Mouse (Mus musculus): ENCODE data around the gene Kif18b.

Gene Kif18b

DNA sequence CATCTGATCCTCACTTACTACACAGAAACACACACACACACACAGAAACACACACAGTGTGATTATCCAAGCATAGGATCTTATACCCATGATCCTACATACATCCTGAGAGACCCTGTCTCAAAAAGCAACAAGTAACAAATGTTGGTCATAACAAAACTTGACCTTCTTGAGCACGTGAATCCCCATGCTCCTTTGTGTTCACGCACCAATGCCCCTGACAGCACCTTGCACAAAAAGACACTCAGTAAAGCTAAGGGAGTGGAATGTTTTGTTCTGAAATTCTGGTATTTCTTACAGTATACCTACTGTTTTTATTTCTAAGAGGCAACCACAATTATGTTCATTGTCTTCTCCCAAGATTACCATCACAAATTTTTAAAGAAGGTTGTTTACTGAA is 45.4 kb downstream of the Kif18b start:
- DNase-seq: no peak

DNA sequence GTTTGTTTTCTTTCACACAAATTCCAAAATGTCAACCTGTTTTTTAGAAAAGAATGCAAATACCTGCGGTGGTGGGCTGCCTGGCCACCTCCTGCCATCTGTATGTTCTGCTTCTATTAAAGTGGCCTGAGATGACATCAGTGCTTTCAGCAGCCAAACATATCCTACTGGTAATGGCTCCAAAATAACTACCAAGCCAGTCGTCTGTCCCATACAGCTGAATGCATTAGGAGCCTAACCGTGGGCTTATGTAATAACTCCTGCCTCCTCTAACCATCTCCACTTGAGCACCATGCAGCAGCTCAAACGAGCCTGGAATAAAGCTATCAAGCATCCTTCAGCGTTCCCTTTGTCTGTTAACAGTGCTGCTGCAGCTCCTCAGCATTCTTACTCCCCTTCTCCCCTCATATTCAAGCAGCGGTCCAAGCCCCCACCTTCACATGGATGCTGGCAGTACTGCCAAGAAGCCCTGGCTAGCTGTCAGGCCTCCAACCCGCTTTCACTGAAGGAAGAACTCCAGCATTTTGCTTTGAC is 50.1 kb downstream of the Kif18b start:
- peak; percentile 82 to 87 for DNase-seq

DNA sequence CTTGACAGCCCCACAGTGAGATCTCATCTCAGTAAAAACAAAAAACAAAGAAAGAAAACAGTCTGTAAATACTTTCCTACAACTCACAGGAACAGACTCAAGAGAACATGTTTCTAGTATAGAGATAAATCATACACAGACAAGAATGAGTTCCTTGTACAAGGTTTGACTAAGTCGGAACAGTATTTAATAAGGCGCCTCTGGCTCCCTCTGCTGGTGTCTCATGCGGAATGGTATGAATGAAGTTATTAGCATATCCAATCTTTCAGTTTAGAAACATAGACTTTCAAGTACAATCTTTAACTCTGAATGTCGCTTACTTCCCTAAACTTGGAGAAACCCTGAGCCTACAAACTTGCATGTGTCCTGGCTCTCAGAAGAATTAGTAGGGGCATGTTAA is 60.7 kb downstream of the Kif18b start:
- peak; percentile 70 to 86 for DNase-seq

DNA sequence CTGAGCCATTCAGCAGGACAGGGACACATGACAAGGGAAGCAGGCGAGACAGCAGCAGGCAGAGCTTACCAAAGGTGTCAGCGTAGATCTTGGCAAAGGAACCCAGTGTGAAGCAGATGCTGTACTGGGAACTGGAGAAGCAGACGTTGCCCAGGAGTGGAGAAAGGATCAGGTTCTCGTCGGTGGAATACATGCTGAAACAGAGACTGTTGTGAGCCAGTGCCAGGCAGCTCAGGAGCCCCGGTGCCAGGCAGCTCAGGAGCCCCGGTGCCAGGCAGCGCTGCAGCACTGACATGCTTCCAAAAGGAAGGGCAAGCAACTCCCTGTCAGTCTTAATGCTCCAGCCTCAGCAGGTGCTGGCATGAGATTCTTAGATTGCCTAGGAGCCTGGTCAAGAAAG is 65.0 kb downstream of the Kif18b start:
- DNase-seq: peak; percentile 67

DNA sequence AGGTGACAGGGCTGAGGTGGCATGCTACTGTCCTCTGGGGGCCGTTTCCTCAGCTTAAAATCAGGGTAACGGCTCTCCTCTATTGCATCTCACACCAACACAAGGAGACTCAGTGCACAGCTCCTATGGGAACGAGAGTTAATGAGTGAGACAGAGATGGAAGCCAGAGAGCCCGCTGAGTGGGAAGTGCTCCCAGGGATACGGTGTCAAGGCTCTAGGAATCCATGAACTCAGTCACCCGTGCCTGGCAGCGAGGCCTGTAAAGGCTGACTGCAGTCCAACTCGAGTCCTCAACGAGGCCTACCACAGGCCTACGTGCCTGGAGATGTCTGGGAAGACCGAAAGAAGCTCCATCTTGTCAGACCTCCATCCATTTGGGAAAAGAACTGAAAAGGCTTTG is 66.0 kb downstream of the Kif18b start:
- DNase-seq: peak; percentile 51 to 60

DNA sequence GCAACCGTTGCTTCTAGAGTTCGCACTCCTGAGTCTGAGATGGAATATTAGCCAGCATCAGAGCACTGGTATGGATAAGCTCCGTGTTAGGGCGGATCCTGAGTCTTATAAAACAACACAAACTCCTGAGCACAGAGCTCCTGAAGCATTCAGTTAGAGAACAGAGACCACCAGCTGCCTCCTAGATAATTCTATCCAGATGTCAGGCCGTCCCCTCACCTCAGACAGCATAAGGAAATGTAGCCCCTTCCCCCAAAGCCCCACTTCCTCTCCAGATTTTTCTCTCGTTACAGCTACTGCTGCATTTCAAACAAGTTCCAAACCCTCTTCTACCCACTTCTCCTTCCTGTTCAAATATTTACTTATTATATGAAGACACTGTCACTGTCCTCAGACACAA is 69.0 kb downstream of the Kif18b start:
- DNase-seq: no peak

Data from cerebellum, postnatal 25 days (tissue).